Mouse (Mus musculus): Measurements from ENCODE around the gene Olfr465-ps1. TPM values are rescaled to one million over a fixed set of nuclear protein-coding genes. Genes with fewer than 3 reads are reported as not detected.

Gene Olfr465-ps1
- polyA plus RNA-seq, 1 experiment from 2014 or later = not detected

- 78% methylated on average over 3 of the region's 3 CpGs for WGBS
- Histone ChIP-seq H3K9ac (no peak overlapping the region), H3K4me2 (replicated peaks) (no peak overlapping the region), H3K4me3 (no peak overlapping the region), H3K4me1 (no peaks in the 10 kb centered on the region), H3K9me3 (no peaks in the 10 kb centered on the region), H3K27me3 (no peaks in the 10 kb centered on the region), H3K36me3 (no peaks in the 10 kb centered on the region), H3K27ac (no peak overlapping the region)
- ATAC-seq (ENCODE audit: low FRiP score, low read depth) = no peak
Observed at GRCm38 (mm10) chr13:65174102-65174501, 36.2 kb downstream of the Olfr465-ps1 start.

GRCm38 (mm10) chr13:65175734-65176471, 38.0 kb downstream of the Olfr465-ps1 start:
- Histone ChIP-seq H3K27ac (no peak overlapping the region), H3K27me3 (no peaks in the 10 kb centered on the region), H3K36me3 (no peaks in the 10 kb centered on the region), H3K9ac (peak overlapping the region; percentile 48), H3K4me1 (no peaks in the 10 kb centered on the region), H3K4me3 (peak overlapping the region; percentile 26), H3K9me3 (no peaks in the 10 kb centered on the region), H3K4me2 (replicated peaks) (peak overlapping the region; percentile 60)
- ATAC-seq (ENCODE audit: low FRiP score, low read depth) = 0 out of 2 replicates have a peak, but pooled peaks have one; percentile 36
- 19% methylated on average over 43 of the region's 46 CpGs for WGBS

DNA sequence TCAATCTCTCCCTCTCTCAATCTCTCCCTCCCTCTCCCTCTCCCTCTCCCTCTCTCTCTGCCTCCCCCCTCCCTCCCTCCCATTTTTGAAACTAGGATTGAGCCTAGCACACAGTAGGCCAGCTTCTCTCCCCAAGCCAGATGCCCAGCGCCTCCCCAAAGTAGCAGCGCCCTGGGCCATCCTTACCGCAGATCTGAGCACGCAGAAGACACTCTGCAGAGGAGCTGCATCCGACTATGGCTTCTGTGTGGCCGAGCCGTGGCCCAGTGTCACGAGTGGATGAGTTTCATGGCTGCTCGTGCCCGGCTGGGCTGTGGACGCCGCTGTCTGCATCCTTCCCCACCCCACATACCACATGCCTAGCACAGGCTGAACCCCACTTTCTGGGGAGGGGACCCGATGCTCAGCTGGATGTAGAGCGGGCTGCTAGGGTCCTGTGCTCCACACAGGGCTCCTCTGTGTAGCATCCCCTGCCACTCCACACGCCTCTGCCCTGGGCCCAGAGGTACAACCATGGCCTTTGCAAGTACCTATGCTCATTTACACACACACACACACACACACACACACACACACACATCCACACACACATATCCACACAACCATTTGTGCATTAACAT, 38.7 kb downstream of the Olfr465-ps1 start:
- Histone ChIP-seq H3K4me1 (no peaks in the 10 kb centered on the region), H3K4me2 (replicated peaks) (no peak overlapping the region; the same call in 1 of the 2 replicates), H3K27ac (no peak overlapping the region), H3K9ac (no peak overlapping the region), H3K4me3 (no peak overlapping the region), H3K36me3 (no peaks in the 10 kb centered on the region), H3K9me3 (no peaks in the 10 kb centered on the region), H3K27me3 (no peaks in the 10 kb centered on the region)
- whole genome bisulfite sequencing = 56% methylated on average over 15 of the region's 15 CpGs
- ATAC-seq (ENCODE audit: low FRiP score, low read depth) = no peak

Other genes starting within 250 kb of the Olfr465-ps1 start
- gene Cntnap3, start 234.1 kb upstream of the Olfr465-ps1 start, polyA plus RNA-seq (2015; fragmentation: Nextera tagmentation; extraction: Ambion mirVana) = 1.3 TPM in 2 replicates
- not detected in 2 replicates for gene Spata31, start 220.7 kb upstream of the Olfr465-ps1 start, polyA plus RNA-seq (2015; fragmentation: Nextera tagmentation; extraction: Ambion mirVana)
- gene Spata31d1c, start 105.0 kb upstream of the Olfr465-ps1 start, polyA plus RNA-seq (2015; fragmentation: Nextera tagmentation; extraction: Ambion mirVana) = not detected in 2 replicates
- gene Prss47, start 85.3 kb upstream of the Olfr465-ps1 start, polyA plus RNA-seq (2015; fragmentation: Nextera tagmentation; extraction: Ambion mirVana) = not detected in 2 replicates
- 58.8 and 61.5 TPM in 2 replicates for gene Mfsd14b, start 25.1 kb upstream of the Olfr465-ps1 start, polyA plus RNA-seq (2015; fragmentation: Nextera tagmentation; extraction: Ambion mirVana)
- not detected in 2 replicates for gene Olfr466, start 12.2 kb downstream of the Olfr465-ps1 start, polyA plus RNA-seq (2015; fragmentation: Nextera tagmentation; extraction: Ambion mirVana)
- 0.04 TPM in 1 of 2 replicates, not detected in the other for gene Nlrp4f, start 67.9 kb downstream of the Olfr465-ps1 start, polyA plus RNA-seq (2015; fragmentation: Nextera tagmentation; extraction: Ambion mirVana)
- not detected in 2 replicates for gene Gm10775, start 121.5 kb downstream of the Olfr465-ps1 start, polyA plus RNA-seq (2015; fragmentation: Nextera tagmentation; extraction: Ambion mirVana)
- 15.4 and 20.2 TPM in 2 replicates for gene Zfp369, start 140.7 kb downstream of the Olfr465-ps1 start, polyA plus RNA-seq (2015; fragmentation: Nextera tagmentation; extraction: Ambion mirVana)

Measured in limb, embryonic 13.5 days (tissue).